Mouse (Mus musculus) ovary, adult 2 months (tissue): ENCODE measurements around the gene 2610318N02Rik. TPM values are rescaled to one million over a fixed set of nuclear protein-coding genes. Genes with fewer than 3 reads are reported as not detected.

ENCODE experiments used
- polyA plus RNA-seq: library from polyadenylated mRNA; depleted of rRNA; stranded (reverse); fragments of >200 nt; gene quantifications from 2 replicates; pipeline ENCODE4 v1.2.3, GENCODE M21; 2012; rRNA removed

The 2610318N02Rik gene
- 3.1 and 3.6 TPM in 2 replicates for polyA plus RNA-seq

GRCm38 (mm10) chr16:17124871-17125520, at the start of gene 2610318N02Rik:
2610318N02Rik (minus strand) TSS chr16:17125167.

GRCm38 (mm10) chr16:17146772-17147235, 21.8 kb upstream of the 2610318N02Rik start, which contains the start of gene Ccdc116:
Ccdc116 (minus strand) TSS chr16:17147229.

GRCm38 (mm10) chr16:17144339-17144738, 19.4 kb upstream of the 2610318N02Rik start, which contains the start of gene Ydjc:
Ydjc (plus strand) TSS chr16:17144621.

GRCm38 (mm10) chr16:17132089-17132905, 7.3 kb upstream of the 2610318N02Rik start, which contains the start of gene Sdf2l1:
Sdf2l1 (minus strand) TSS chr16:17132383.

GRCm38 (mm10) chr16:17110771-17111743, 13.9 kb downstream of the 2610318N02Rik start, which contains the start of gene Ppil2:
Ppil2 (minus strand) TSS chr16:17111257.

GRCm38 (mm10) chr16:17069511-17070443, 55.2 kb downstream of the 2610318N02Rik start, which contains the start of gene Ypel1:
Ypel1 (plus strand) TSS chr16:17069696.

Other genes starting within 250 kb of the 2610318N02Rik start
- gene Ppm1f, start 228.7 kb downstream of the 2610318N02Rik start, polyA plus RNA-seq: 19.4 and 22.2 TPM in 2 replicates
- gene Mapk1, start 141.8 kb downstream of the 2610318N02Rik start, polyA plus RNA-seq: 75.4 and 80.2 TPM in 2 replicates
- gene Ypel1, start 55.5 kb downstream of the 2610318N02Rik start, polyA plus RNA-seq: 8.8 and 10.2 TPM in 2 replicates
- gene Ppil2, start 13.9 kb downstream of the 2610318N02Rik start, polyA plus RNA-seq: 98.1 and 102 TPM in 2 replicates
- 120 and 187 TPM in 2 replicates for gene Sdf2l1, start 7.2 kb upstream of the 2610318N02Rik start, polyA plus RNA-seq
- gene Ydjc, start 19.5 kb upstream of the 2610318N02Rik start, polyA plus RNA-seq: 27.1 and 39.3 TPM in 2 replicates
- gene Ccdc116, start 22.1 kb upstream of the 2610318N02Rik start, polyA plus RNA-seq: 1.2 and 1.8 TPM in 2 replicates
- gene Ube2l3, start 77.5 kb upstream of the 2610318N02Rik start, polyA plus RNA-seq: 58.7 and 63.1 TPM in 2 replicates
- gene Rimbp3, start 83.4 kb upstream of the 2610318N02Rik start, polyA plus RNA-seq: 0.12 and 0.17 TPM in 2 replicates
- 3.6 and 4.5 TPM in 2 replicates for gene Hic2, start 108.4 kb upstream of the 2610318N02Rik start, polyA plus RNA-seq
- gene Tmem191c, start 150.9 kb upstream of the 2610318N02Rik start, polyA plus RNA-seq: 33.0 and 34.8 TPM in 2 replicates
- 0.09 and 0.22 TPM in 2 replicates for gene Serpind1, start 206.2 kb upstream of the 2610318N02Rik start, polyA plus RNA-seq